Mouse (Mus musculus) bone marrow, adult 2 months (tissue): ENCODE results near the gene Evc.

Source experiments
- CTCF ChIP-seq: fragments of 200-500 bp; IDR thresholded peaks from 2 replicates; pipeline ENCODE4 v1.5.1; 2011; ENCODE audit warnings: low read length, control low read depth; ENCODE audit not compliant: control insufficient read depth, insufficient read depth
- POLR2A ChIP-seq: fragments of 200-500 bp; IDR thresholded peaks from 2 replicates; pipeline ENCODE4 v1.6.1; 2011; ENCODE audit warnings: low read depth, mild to moderate bottlenecking, control low read depth, low read length, borderline replicate concordance; ENCODE audit not compliant: control insufficient read depth

DNA sequence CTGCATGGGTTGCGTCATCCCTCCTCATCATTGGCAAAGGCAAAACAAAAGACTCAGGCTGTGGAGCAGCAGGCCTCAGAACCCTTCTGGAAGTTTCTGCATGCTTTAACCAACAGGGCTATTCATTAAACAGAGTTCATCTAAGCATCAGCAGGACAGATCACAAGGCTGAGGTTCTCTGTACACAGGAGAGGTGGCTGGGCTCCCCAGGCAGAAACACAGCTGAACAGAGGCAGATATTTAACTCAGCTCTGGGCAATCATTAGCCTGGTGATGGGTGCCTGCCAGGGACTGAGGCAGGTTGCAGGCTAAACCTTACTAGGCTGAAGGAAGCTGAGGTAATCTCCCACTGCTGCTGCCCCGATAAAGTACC, 5.6 kb downstream of the Evc start:
- TF ChIP-seq CTCF, result no peak
- no peak for TF ChIP-seq POLR2A
